Mouse (Mus musculus) C2C12 (cell line): ENCODE data around the gene Prss38.

Experiments
- CEBPB ChIP-seq: IDR thresholded peaks from one replicate; pipeline ENCODE4 v1.6.1; 2011; ENCODE audit warnings: low read depth, mild to moderate bottlenecking, control low read depth, moderate library complexity
- CTCF ChIP-seq: IDR thresholded peaks from one replicate; pipeline ENCODE4 v1.5.1; 2011; ENCODE audit not compliant: control insufficient read depth, insufficient read depth, insufficient read length
- MAX ChIP-seq: IDR thresholded peaks from one replicate; pipeline ENCODE4 v1.6.1; 2011; ENCODE audit warnings: mild to moderate bottlenecking, control low read depth
- MYOD1 ChIP-seq: IDR thresholded peaks from one replicate; pipeline ENCODE4 v1.6.1; 2011; ENCODE audit warnings: low read depth; ENCODE audit not compliant: control insufficient read depth, insufficient read length
- MYOG ChIP-seq: IDR thresholded peaks from one replicate; pipeline ENCODE4 v1.6.1; 2011; ENCODE audit not compliant: control insufficient read depth, insufficient read length; ENCODE audit errors: extremely low read depth
- USF1 ChIP-seq: IDR thresholded peaks from one replicate; pipeline ENCODE4 v1.6.1; 2011; ENCODE audit warnings: low read depth, mild to moderate bottlenecking, control low read depth, moderate library complexity

GRCm38 (mm10) chr11:59335942-59336341, 39.5 kb downstream of the Prss38 start:
- no peak for TF ChIP-seq CTCF
- TF ChIP-seq MAX: no peak
- no peak for TF ChIP-seq MYOG
- TF ChIP-seq USF1: no peak
- no peak for TF ChIP-seq CEBPB
- no peak for TF ChIP-seq MYOD1
